Mouse (Mus musculus): ENCODE measurements at regions not wholly inside any gene's neighbourhood (a gene's known extent, or its start where the extent isn't known, plus 50 kb on each side); places are given as distances from the start of the nearest gene placed in this dataset.

DNA sequence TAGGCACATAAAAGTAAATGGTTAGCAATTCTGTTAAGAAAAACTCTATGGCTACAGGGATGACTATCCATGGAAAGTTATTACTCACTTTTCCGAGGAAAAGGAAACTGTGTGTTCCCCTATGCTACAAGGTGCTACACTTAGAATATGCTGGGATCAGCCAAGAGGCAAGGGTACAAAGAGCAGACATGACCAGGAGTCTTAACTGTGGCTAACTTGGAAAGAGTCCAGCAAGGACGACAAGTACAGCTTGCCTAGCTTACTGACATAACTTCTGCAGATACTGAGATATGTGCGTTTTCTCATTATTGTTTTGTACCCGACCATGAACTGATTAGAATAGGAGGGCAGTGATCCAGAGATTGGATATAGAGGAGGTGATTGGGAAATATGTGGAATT lies 296.4 kb downstream of the Gm16223 start:
- DNase-seq (ENCODE audit: inconsistent ontology term): no peak

DNA sequence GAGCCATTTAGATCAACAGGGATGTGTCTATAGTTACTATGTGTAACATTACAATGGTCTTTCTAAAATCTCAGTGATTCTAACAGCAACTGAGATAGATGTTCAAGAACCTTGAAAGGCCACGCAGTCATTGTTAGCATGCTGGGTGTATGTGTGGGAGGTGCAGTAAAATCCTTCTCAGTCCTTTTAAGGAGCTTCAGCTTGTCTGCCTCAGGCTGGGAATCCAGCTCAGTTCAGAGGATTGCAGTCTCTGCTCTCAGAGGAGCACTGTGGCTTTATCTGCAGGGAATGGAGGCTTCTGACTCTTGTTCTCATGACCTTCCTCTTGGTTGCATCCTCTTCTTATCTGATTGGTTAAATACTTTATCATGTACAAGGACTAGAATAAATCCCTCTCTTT lies 320.2 kb downstream of the Gm16223 start:
- DNase-seq (ENCODE audit: inconsistent ontology term): no peak

DNA sequence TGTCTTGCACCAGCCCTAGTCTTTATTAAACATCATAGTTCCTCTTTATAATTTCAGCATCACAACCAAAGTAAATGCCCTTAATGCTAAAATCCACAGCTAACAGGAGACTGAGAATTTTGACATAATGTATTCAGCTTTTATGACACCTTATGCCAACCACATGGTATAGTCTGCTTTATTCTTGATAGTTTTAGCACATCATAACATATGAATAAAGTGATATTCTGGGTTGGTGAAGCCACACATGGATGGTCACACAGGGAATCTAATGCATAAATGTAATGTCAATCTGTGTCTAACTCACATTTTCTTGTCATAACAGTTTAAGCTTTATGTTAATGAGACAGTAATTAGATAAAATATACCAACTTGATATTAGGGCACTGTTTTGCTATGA lies 328.9 kb downstream of the Gm16223 start:
- DNase-seq (ENCODE audit: inconsistent ontology term): no peak

DNA sequence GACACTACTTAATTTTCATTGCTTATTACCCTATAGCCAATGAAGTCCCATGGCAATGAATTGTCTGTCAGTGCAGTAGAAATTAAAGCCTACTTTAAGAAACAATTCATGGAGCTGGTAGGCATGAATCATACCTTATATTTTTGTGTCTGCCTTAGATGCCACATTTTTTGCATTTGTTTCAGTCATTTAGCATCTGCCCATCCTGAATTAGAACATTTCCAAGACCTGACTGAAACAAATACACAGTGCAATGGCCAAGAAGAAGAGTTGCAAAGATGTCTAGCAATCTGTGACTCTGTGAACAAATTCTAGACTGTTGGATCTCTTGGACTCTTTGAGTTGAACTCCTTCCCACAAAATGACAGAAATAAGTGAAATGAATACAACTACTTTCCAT lies 342.2 kb downstream of the Gm16223 start:
- DNase-seq (ENCODE audit: inconsistent ontology term): no peak

DNA sequence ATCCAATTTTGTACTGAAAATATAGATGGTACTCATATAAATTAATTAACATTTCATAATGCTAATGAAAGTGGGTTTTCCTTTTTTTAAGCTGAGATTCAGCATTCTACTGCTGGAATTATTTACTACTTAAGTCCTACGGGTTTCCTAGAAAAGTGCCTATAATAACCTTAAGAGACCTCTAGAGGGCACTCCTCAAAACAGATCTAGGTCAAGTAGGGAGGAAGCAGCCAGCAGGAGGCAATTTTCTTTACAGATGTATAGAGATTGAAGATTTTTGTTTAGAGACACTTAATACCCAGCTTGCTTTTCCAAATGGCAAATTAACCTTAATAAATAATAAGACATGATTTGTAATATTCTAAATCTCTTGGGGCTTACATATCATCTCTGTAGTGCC lies 344.5 kb downstream of the Gm16223 start:
- DNase-seq (ENCODE audit: inconsistent ontology term): peak; percentile 27

DNA sequence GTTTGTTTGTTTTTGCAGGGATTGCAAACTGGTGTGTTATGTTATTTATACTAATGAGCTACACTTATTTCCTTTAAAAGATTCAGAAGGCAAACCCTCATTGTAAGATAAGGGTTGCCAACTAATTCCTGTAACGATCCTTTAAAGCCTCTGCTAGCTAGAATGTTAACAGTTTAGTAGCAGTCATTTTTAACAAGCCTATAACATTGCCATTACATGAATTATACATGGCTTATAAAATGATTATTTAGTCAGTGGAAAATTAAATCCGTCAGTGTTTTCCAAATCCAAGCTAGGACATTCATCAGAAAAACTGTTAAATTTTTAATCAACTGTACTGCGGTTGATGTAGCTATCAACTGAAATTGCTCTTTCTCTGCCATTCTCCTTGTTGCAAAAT lies 358.1 kb downstream of the Gm16223 start:
- no peak for DNase-seq (ENCODE audit: inconsistent ontology term)

DNA sequence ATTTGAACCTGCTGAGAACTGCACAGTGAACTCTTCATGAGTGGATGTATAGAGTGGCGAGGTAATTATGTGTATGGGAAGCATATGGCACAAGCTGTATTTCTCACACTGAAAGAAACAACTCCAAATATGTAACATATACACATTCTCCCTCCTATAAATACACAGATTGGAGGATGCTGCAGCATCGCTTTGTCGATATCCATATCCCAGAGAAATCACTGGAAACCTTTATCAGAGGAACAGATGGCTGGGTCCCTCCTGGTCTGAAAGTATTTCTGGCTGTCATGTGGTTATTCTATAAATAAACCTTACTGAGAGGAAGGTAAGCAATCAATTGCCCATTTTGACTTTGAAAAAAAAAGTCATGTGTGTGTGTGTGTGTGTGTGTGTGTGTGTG lies 365.4 kb downstream of the Gm16223 start:
- DNase-seq (ENCODE audit: inconsistent ontology term): no peak

DNA sequence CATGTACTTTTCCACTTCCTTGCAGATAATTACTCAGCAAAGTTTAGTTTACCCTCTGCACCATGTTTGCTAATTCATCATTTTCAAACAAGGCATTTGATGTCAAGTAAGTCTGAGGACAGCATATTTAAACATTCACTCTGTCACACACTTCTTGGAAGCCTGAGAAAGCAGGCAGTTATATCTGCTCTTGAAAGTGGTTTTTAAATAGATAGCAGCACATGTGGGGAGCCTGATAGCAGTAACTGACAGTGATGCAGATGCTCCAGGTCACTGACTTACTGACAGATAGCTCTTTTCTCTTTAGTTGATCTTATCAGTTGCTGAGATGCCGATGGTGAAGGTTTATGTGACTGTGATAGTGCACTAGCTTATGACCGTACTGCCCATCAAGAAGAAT lies 380.9 kb downstream of the Gm16223 start:
- no peak for DNase-seq (ENCODE audit: inconsistent ontology term)

DNA sequence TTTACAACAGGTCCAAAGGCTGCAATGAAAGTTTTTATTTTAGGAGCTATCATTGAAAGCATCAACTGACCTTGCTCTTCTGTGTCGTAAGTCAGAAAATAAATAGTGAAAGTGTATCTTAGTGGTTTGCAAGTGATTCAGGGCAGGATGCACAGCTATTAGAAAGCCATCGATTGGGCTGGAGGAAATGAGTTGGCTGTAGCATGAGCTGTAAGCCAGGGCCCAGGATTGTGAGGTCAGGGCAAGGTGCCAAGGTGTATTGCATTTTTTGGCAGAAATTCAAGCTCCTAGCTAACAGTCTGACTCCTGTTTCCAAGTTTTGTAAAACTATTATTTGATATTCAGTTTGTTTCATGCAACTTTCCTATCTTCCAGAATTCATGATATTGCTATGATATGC lies 381.8 kb downstream of the Gm16223 start:
- DNase-seq (ENCODE audit: inconsistent ontology term): peak; percentile 27

DNA sequence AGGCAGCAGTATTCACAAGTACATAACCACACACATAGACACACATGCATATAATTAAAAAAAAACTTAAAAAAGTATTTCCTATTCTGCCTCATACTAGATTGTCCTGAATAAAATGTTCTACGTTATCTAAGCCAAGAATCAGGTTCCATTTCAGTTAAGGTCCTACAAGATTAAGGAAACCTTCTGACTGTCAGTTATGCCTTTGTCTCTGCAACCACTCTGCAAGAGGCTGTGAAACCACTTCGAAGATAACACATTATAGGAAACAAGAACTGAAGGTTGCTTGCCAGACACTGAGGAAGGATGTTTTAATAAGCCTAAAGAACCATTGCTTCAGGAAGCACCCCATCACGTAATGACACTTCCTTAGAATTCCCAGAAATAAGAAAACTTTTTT lies 385.9 kb downstream of the Gm16223 start:
- DNase-seq (ENCODE audit: inconsistent ontology term): no peak

DNA sequence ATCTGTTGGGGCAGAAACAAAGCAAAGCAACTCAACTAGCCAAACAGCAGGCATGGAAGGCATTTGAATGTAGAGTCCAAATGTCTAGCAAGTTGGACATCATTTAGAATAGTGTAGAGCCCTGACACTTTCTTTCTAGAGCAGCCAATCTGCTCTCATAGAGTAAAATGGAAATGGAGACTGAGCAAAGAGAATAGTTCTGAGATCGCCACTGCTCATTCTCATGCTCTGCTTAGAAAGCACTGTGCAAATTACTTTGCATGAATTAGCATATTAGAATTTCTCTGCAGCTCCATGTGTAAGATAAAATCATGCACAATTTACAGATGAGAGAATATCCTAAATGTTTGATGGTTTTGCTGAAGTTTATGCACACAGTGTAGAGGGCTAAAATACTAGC lies 393.4 kb downstream of the Gm16223 start:
- no peak for DNase-seq (ENCODE audit: inconsistent ontology term)

DNA sequence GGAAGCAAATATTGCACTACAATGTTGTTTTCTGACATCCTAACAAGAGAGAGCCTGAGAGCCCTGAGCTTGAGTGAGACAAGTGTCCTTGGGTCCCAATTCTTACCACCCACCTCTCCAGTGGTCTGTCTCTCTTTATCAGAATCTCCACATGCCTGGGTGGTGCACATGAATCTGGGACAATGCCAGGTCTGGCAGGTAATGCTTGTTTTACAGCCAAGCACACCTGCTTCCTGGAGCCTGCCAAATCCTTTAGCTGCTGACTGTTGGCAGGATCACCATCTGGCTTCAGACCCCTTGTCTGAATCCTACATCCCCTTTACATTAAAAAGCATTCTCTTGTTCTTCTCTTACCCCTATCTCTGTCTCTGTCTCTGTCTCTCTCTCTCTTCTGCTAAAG lies 397.1 kb downstream of the Gm16223 start:
- DNase-seq (ENCODE audit: inconsistent ontology term): no peak

DNA sequence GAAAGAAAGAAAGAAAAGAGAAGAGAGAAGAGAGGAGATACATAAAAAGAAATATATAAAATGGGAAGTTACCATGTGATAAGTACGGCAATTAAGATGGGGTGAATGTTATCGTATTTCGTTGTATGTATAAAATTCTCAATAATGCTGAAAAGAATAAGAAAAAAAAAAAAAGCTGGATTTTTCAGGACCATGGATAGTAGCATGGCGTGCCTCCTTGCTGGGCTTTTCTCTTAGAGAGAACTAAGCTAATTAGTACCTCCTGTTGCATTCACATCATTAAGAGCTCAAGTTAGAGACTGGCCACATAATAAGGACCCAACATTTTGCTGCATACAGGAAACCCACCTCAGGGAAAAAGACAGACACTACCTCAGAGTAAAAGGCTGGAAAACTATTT lies 405.7 kb downstream of the Gm16223 start:
- DNase-seq (ENCODE audit: inconsistent ontology term): peak; percentile 2

DNA sequence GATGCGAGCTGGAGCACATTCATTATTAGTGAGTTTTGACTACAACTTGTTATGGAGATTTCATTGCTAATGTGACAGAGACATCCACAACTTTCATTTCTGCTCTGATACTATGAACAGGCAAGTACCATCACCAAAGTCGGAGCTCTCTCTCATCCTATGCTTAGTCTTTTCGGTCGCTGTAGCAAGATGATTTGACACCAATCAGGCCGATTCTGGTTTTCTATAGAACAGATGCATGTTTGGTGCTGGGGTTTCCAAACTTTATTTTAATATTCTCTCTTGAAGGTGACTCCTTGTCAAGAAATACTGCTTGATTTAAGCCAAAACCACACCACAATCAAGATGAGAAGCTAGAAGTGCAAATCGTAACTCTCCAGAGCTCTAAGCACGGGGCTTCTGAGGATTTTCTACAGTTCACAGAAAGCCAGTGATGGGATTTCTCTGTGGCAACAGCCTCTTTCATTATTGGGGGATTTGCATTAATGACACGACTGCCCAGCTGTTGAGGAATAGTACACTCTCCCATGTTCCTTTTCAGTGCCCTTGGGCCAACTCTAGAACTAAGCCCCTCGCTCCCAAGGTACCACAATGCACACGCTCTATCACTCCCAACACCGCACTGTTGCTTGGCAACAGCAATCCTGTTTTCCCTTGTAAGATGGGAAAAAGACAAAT lies 434.5 kb downstream of the Gm16223 start:
- no peak for DNase-seq (ENCODE audit: inconsistent ontology term)

DNA sequence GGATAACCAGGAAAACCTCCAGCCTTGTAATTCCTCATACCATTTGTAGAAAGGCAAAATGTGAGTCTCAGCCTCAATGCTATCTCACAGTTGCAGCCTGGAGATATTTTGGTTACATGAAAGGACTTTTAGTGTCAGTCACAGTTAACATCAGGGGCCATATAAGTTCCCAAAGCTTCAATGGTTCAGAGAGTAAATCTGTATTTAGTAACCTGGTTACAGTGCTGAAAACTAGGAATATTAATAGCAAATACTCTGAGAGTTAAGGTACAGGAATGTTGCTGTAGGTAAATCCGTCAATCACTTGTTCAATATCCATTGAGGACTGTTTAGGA lies 435.0 kb downstream of the Gm16223 start:
- no peak for DNase-seq (ENCODE audit: inconsistent ontology term)

DNA sequence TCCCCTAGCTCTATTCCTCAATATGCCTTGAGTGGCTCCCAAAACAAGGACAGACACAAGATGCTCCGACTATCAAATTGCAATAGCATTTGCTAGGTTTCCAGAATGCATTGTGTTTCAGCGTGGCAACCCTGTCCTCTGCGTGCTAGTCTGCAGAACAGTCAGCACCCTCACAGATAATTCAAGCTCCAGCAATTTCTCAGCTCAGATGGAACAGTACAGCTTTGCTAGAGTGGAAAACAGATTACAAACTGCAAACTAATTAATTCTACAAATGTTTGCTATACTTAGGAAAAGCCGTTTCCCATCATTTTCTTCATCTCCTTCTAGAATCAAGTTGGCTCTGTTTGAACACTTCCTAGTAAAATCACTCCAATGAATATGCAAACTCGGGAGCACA lies 441.4 kb downstream of the Gm16223 start:
- no peak for DNase-seq (ENCODE audit: inconsistent ontology term)

DNA sequence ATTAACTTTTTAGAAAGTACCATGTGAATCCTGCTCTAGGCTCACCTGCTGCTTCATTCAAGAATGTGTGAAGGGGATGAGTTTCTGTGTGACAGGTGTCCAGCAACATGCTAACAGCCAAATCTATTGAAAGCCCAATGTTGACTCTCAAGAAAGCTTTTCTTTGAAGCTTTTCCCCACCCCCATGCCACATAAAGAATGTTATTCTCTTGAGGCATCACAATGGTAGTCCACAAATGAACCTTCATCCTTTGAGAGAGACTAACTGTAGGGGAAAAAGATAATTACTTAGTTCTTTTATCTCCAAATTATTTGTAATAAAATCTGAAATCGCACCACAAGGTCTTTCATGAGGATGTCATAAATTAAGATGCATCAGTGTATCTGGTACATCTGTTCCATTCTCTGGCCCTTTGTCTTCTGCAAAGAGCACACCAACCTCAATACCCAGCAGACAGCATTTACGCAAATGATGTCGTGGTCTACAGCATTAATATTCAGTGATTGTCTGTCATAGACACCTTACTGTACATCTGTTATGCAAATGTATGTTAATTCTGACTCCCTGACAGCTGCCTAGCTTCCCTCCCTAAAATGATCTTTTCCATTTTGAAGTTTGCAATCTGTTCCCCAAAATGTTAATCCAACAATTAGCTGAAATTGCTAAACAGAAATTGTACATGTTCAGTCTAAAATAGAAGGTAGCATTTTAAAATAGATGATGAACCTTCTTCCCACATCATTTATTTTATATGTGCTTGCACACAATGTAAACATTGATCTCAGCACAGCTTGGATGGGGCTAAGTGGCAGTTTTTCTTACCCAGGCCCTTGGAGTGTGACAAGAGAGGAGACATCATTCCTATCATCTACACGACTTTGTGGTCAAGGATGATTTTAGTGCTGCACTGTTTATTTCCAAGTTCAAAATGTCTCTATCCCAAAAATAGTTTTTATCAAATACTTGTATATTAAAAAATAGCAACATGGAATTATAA lies 455.7 kb downstream of the Gm16223 start:
- no peak for DNase-seq (ENCODE audit: inconsistent ontology term)

DNA sequence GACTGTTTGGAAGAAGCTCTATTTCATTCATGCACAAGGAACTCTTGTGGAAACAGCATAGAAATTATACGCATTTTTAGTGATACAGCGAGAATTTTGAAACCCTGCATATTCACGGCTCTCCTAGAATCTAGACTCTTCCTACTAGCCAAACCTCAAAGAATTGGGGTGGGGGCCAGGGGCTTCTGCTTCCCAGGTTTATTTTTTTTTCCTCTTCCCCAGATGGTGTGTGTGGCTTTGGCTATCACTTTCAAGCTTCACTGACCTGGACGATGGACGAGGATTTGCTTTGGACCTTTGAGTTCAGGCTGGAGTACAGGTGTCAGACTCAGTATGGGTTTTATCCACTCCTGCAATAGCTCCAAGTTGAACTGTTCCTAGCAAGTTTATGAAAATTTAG lies 457.7 kb downstream of the Gm16223 start:
- DNase-seq (ENCODE audit: inconsistent ontology term): no peak

DNA sequence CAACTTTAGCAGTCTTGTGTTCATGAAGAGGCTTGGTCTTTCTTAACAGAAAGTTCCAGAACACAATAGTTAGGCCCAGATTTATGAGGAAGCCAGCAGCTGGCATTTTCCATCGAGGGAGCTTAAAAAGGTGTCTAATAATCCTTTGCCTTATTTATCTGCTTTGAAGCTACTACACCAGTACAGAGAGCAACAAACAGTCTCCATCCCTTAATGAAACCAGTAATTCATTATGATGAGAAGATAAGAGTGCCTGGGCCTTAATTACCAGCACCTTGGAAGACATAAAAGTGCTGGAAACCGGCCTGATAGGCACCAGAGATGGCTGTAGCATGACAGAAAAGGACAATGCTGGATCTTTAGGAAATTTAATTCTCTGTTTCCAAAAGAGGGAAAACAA lies 492.8 kb downstream of the Gm16223 start:
- no peak for DNase-seq (ENCODE audit: inconsistent ontology term)

DNA sequence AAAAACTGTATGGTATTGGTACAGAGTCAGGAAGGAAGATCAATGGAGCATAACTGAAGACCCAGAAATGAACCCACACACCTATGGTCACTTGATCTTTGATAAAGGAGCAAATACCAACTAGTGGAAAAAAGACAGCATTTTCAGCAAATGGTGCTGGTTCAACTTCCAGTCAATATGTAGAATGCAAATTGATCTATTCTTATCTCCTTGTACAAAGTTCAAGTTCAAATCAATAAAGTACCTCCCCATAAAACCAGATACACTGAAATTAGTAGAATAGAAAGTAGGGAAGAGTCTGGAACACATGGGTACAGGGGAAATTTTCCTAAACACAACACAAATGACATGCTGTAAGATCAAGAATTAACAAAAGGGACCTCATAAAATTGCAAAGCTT lies 495.6 kb downstream of the Gm16223 start:
- no peak for DNase-seq (ENCODE audit: inconsistent ontology term)

DNA sequence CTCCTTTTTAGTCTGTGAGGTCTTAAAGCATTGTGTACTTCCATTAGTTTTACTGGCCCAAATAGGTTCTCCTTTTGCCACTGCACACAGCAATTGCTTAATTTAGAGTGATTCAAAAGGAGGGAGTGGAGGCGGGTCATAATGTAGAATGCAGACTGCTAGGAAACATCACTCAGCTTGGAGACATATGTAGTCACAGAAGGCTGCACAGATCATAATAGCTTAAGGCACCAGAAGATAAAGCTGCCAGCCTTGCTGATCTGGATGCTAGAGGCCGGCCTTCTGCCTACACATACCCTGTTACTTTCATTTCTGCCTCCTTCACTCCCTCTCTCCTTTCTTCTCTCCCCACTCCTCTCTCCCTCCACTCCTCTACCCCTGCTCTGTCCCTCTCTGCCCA lies 508.2 kb downstream of the Gm16223 start:
- no peak for DNase-seq (ENCODE audit: inconsistent ontology term)

DNA sequence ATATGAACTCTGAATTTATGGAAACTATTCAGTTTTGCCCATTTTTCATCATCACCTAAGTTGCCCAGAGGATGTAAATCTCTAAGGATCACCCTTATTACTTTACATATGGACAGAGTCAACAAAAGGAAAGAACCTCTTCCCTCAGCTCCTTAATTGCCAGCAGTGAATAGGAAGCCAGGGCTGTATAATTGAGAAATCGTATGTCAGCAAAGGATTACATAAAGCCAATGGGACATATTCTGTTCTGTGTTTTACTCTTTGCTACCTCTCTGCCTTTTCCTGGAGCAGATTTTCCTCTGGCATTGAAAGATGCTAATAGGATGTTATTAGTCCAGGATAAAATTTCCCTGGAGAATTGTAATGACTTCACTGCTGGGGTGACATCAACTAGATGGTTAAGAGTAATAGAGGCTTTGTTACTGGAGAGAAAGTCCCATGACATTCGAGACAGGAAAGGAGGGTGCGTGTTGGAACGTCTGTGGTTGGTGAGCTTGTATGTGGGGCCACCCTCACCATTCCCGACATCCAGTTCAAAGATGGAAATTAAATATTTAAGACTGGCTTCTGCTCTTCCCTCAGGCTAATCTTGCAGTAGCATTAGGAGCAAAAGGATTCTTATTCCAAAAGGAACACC lies 510.6 kb downstream of the Gm16223 start:
- DNase-seq (ENCODE audit: inconsistent ontology term): no peak

DNA sequence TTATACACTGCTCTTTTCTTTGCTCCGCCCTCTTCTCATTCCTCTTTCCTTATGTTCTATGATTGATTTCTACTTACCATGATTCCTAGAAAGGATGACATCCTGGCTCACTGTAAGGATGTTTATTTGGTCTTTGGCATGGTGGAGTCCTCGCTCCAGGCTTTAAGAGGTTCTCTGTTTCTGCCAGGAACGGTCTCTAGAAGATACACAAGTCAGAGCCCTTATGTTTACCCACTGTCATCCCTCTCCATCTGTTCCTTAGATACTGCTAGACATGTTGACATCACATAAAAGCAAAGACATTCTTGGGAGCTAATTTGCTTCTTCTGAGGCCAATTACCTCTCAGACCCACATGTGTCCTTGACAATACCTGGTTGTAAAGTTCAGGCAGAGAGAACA lies 552.9 kb downstream of the Gm16223 start:
- no peak for DNase-seq (ENCODE audit: inconsistent ontology term)
